Mouse (Mus musculus) heart, postnatal 0 days (tissue): ENCODE measurements around the gene Dgke.

Source experiments
- CTCF ChIP-seq: IDR thresholded peaks from 2 replicates; pipeline ENCODE4 v1.5.1; 2016; ENCODE audit warnings: antibody characterized with exemption, control low read depth, low read depth
- EP300 ChIP-seq: IDR thresholded peaks from 2 replicates; pipeline ENCODE4 v1.6.1; 2016; ENCODE audit warnings: antibody characterized with exemption, low read depth

GRCm38 (mm10) chr11:89067301-89067822 is 712 bp upstream of the Dgke start:
- TF ChIP-seq CTCF = no peak
- 0 out of 2 replicates have a peak, but pooled peaks have one; percentile 33 for TF ChIP-seq EP300
